Mouse (Mus musculus) midbrain, embryonic 11.5 days (tissue): ENCODE measurements around the gene Vrtn. TPM values are rescaled to one million over a fixed set of nuclear protein-coding genes. Genes with fewer than 3 reads are reported as not detected.

Experiments
- ATAC-seq: fragments of 200-750 bp; cut with Nextera tagmentation; 2 replicates; pipeline ENCODE4 v1.8.0; 2017; ENCODE audit warnings: moderate TSS enrichment, moderate library complexity; ENCODE audit not compliant: low FRiP score
- DNase-seq: peaks from one replicate; pipeline ENCODE4 v3.0.0; 2015; ENCODE audit warnings: low spot score; ENCODE audit errors: missing footprints
- H3K27ac ChIP-seq: fragments of 300-500 bp; sonication (generic); 2 replicates; pipeline ENCODE4 v1.5.1; 2014; ENCODE audit warnings: low read depth, low read length
- H3K27me3 ChIP-seq: fragments of 300-500 bp; sonication (generic); 2 replicates; pipeline ENCODE4 v1.6.1; 2014; ENCODE audit warnings: mild to moderate bottlenecking, low read length, moderate library complexity, mixed read lengths; ENCODE audit not compliant: control insufficient read depth, insufficient read depth
- H3K36me3 ChIP-seq: fragments of 300-500 bp; sonication (generic); 2 replicates; pipeline ENCODE4 v1.6.1; 2014; ENCODE audit warnings: mild to moderate bottlenecking, low read length, moderate library complexity, mixed read lengths; ENCODE audit not compliant: control insufficient read depth, insufficient read depth
- H3K4me1 ChIP-seq: fragments of 300-500 bp; sonication (generic); 2 replicates; pipeline ENCODE4 v1.6.1; 2014; ENCODE audit warnings: low read length; ENCODE audit not compliant: control insufficient read depth, insufficient read depth
- H3K4me2 ChIP-seq: fragments of 300-500 bp; sonication (generic); 2 replicates; pipeline ENCODE4 v1.6.1; 2014; ENCODE audit warnings: mild to moderate bottlenecking, moderate library complexity
- H3K4me3 ChIP-seq: fragments of 300-500 bp; sonication (generic); 2 replicates; pipeline ENCODE4 v1.5.1; 2014; ENCODE audit warnings: low read depth, low read length
- H3K9ac ChIP-seq: fragments of 300-500 bp; sonication (generic); 2 replicates; pipeline ENCODE4 v1.6.1; 2014; ENCODE audit warnings: low read length
- H3K9me3 ChIP-seq: fragments of 300-500 bp; sonication (generic); 2 replicates; pipeline ENCODE4 v1.6.1; 2016; ENCODE audit warnings: low read length; ENCODE audit not compliant: control insufficient read depth
- WGBS: fragments of 180-500 bp; shearing (Covaris S2); extraction: QIAGEN DNeasy Blood & Tissue Kit; methylation state at CpG from one replicate; pipeline ENCODE4 v1.1.7; 2014; 5-methylcytosine and 5-hydroxymethylcytosine counted together
- polyA plus RNA-seq: library from polyadenylated mRNA; unstranded; fragments of >200 nt; fragmentation: Nextera tagmentation; extraction: Ambion mirVana; gene quantifications from 2 replicates; pipeline ENCODE4 v1.2.1, GENCODE M21; 2014

Vrtn gene
- polyA plus RNA-seq, 1 experiment from 2014 or later, result 0.05 TPM

- ATAC-seq, result peak; percentile 61
- DNase-seq, result peak; percentile 95
- Histone ChIP-seq H3K4me2 (peak within 1 kb of the TSS; percentile 84), H3K27me3 (peaks cover 11% of the 10 kb centered on the region), H3K9me3 (no peaks in the 10 kb centered on the region), H3K27ac (no peak within 1 kb of the TSS), H3K36me3 (no peaks in the 10 kb centered on the region), H3K9ac (peak within 1 kb of the TSS; percentile 44), H3K4me3 (peak within 1 kb of the TSS; percentile 55), H3K4me1 (no peaks in the 10 kb centered on the region)
- WGBS, result under 1% methylated on average over 76 of the region's 79 CpGs
Measured at GRCm38 (mm10) chr12:84698319-84699081, 57.7 kb downstream of the Vrtn start, which contains the start of gene Syndig1l. Syndig1l (minus strand) TSS chr12:84698831.

Other genes starting within 250 kb of the Vrtn start
- 8.8 and 9.3 TPM in 2 replicates for gene Entpd5, start 232.0 kb upstream of the Vrtn start, polyA plus RNA-seq
- gene Bbof1, start 231.9 kb upstream of the Vrtn start, polyA plus RNA-seq, result 0.70 and 0.81 TPM in 2 replicates
- 28.0 and 30.8 TPM in 2 replicates for gene Rnf113a2, start 223.8 kb upstream of the Vrtn start, polyA plus RNA-seq
- gene Aldh6a1, start 190.0 kb upstream of the Vrtn start, polyA plus RNA-seq, result 25.5 and 26.9 TPM in 2 replicates
- gene Lin52, start 189.6 kb upstream of the Vrtn start, polyA plus RNA-seq, result 42.2 and 45.7 TPM in 2 replicates
- gene Vsx2, start 71.3 kb upstream of the Vrtn start, polyA plus RNA-seq, result 0.66 and 0.99 TPM in 2 replicates
- gene Abcd4, start 23.6 kb upstream of the Vrtn start, polyA plus RNA-seq, result 6.4 and 7.6 TPM in 2 replicates
- gene Syndig1l, start 57.8 kb downstream of the Vrtn start, polyA plus RNA-seq, result 0.22 and 0.37 TPM in 2 replicates
- gene Npc2, start 132.1 kb downstream of the Vrtn start, polyA plus RNA-seq, result 97.2 and 102 TPM in 2 replicates
- gene Isca2, start 132.2 kb downstream of the Vrtn start, polyA plus RNA-seq, result 162 and 171 TPM in 2 replicates
- 0.05 TPM in 1 of 2 replicates, not detected in the other for gene Ltbp2, start 235.5 kb downstream of the Vrtn start, polyA plus RNA-seq